Mouse (Mus musculus) embryonic fibroblast, embryonic 13.5 days (primary cell): ENCODE data around the gene Pold3.

Source experiments
- CTCF ChIP-seq: IDR thresholded peaks from 2 replicates; pipeline ENCODE4 v1.5.1; 2011; ENCODE audit warnings: mild to moderate bottlenecking, control low read depth, low read length, moderate library complexity, borderline replicate concordance; ENCODE audit not compliant: insufficient read depth
- POLR2A ChIP-seq: IDR thresholded peaks from 2 replicates; pipeline ENCODE4 v1.6.1; 2011; ENCODE audit warnings: low read depth, mild to moderate bottlenecking, control low read depth, low read length, moderate library complexity

DNA sequence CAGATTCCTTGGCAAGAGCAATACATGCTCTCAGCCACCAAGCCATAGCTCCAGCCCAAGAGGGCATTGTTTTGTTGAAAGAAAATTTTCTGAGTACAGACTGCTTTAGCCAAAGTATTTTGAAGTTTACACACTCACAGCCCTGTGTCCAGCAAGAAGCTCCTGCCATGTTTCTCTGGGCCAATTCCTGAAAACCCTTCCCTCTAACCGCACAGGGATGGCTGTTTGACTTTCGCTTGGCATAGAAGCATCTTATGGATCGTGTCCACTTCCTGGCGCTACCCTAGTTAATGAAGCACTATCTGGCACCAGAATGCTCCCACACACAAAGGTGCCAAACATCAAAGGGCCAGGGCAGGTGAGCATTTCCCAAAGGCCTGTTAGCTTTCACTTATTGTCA is 27.2 kb upstream of the Pold3 start:
- no peak for TF ChIP-seq POLR2A
- TF ChIP-seq CTCF = no peak
